Mouse (Mus musculus) urinary bladder, postnatal 4 days (tissue): ENCODE measurements at regions not wholly inside any gene's neighbourhood (a gene's known extent, or its start where the extent isn't known, plus 50 kb on each side); places are given as distances from the start of the nearest gene placed in this dataset.

Experiments
- DNase-seq, 2 experiments: peaks; one replicate each; pipeline ENCODE4 v3.0.0; 2021 to 2022; ENCODE audit warnings: low spot score in 2 of 2

GRCm38 (mm10) chr3:119976363-119976762, 192.1 kb upstream of the Ptbp2 start:
- DNase-seq: no peak

- DNase-seq: no peak
Measured at GRCm38 (mm10) chr3:119958799-119959467, 174.7 kb upstream of the Ptbp2 start.

- no peak for DNase-seq
Measured at GRCm38 (mm10) chr3:119957529-119957928, 173.3 kb upstream of the Ptbp2 start.

GRCm38 (mm10) chr3:119955745-119956615, 171.7 kb upstream of the Ptbp2 start:
- no peak for DNase-seq

- DNase-seq: no peak
Measured at GRCm38 (mm10) chr3:119950721-119951120, 166.5 kb upstream of the Ptbp2 start.

- no peak for DNase-seq
Measured at GRCm38 (mm10) chr3:119950070-119950469, 165.8 kb upstream of the Ptbp2 start.

- DNase-seq: no peak
Measured at GRCm38 (mm10) chr3:119949620-119950019, 165.4 kb upstream of the Ptbp2 start.

- peak in 1 of 2 experiments; percentile 33 for DNase-seq
Measured at GRCm38 (mm10) chr3:119949041-119949470, 164.8 kb upstream of the Ptbp2 start.

GRCm38 (mm10) chr3:119947126-119947525, 162.9 kb upstream of the Ptbp2 start:
- no peak for DNase-seq

GRCm38 (mm10) chr3:119944115-119944514, 159.8 kb upstream of the Ptbp2 start:
- DNase-seq: no peak

GRCm38 (mm10) chr3:119939091-119939490, 154.8 kb upstream of the Ptbp2 start:
- DNase-seq: no peak

GRCm38 (mm10) chr3:119938425-119938824, 154.2 kb upstream of the Ptbp2 start:
- no peak for DNase-seq

- DNase-seq: no peak
Measured at GRCm38 (mm10) chr3:119936526-119936925, 152.3 kb upstream of the Ptbp2 start.

GRCm38 (mm10) chr3:119933049-119933511, 148.8 kb upstream of the Ptbp2 start:
- DNase-seq: no peak

- no peak for DNase-seq
Measured at GRCm38 (mm10) chr3:119928281-119928680, 144.0 kb upstream of the Ptbp2 start.

GRCm38 (mm10) chr3:119919501-119920141, 135.4 kb upstream of the Ptbp2 start:
- no peak for DNase-seq

GRCm38 (mm10) chr3:119915984-119916865, 132.0 kb upstream of the Ptbp2 start:
- no peak for DNase-seq

GRCm38 (mm10) chr3:119911532-119911931, 127.3 kb upstream of the Ptbp2 start:
- DNase-seq: no peak

- DNase-seq: no peak
Measured at GRCm38 (mm10) chr3:119904244-119904643, 120.0 kb upstream of the Ptbp2 start.

GRCm38 (mm10) chr3:119895141-119895540, 110.9 kb upstream of the Ptbp2 start:
- DNase-seq: no peak

- DNase-seq: peak in 1 of 2 experiments; percentile 22
Measured at GRCm38 (mm10) chr3:119894035-119894434, 109.8 kb upstream of the Ptbp2 start.
